Mouse (Mus musculus) liver, embryonic 11.5 days (tissue): Measurements from ENCODE around the gene Arxes2. TPM values are rescaled to one million over a fixed set of nuclear protein-coding genes. Genes with fewer than 3 reads are reported as not detected.
A peak's percentile ranks its signal among the peaks of the same experiment; 100 is the strongest.
"Not testable (repeated sequence)": the region's sequence is repeated elsewhere in the genome, so short reads cannot be mapped to it uniquely, and the experiment has no call there.

Experiments used
- ATAC-seq: fragments of 200-750 bp; cut with Nextera tagmentation; replicated peaks from 2 replicates; pipeline ENCODE4 v1.8.0; 2017; ENCODE audit warnings: moderate number of reproducible peaks, mild to moderate bottlenecking, moderate TSS enrichment, moderate library complexity; ENCODE audit not compliant: low FRiP score
- DNase-seq: peaks from one replicate; pipeline ENCODE4 v3.0.0-alpha.2; 2017; ENCODE audit warnings: low spot score
- H3K27ac ChIP-seq: fragments of 300-500 bp; sonication (generic); 2 replicates; pipeline ENCODE4 v1.5.1; 2014; ENCODE audit warnings: mild to moderate bottlenecking, low read depth, low read length, control low read depth
- H3K27me3 ChIP-seq: fragments of 300-500 bp; sonication (generic); replicated peaks from 2 replicates; pipeline ENCODE4 v1.6.1; 2014; ENCODE audit warnings: low read length, mixed read lengths; ENCODE audit not compliant: control insufficient read depth, insufficient read depth
- H3K36me3 ChIP-seq: fragments of 300-500 bp; sonication (generic); 2 replicates; pipeline ENCODE4 v1.6.1; 2014; ENCODE audit warnings: mild to moderate bottlenecking, low read length, moderate library complexity, mixed read lengths; ENCODE audit not compliant: control insufficient read depth, insufficient read depth
- H3K4me1 ChIP-seq: fragments of 300-500 bp; sonication (generic); replicated peaks from 2 replicates; pipeline ENCODE4 v1.6.1; 2014; ENCODE audit warnings: low read length, mixed read lengths; ENCODE audit not compliant: control insufficient read depth, insufficient read depth
- H3K4me2 ChIP-seq: fragments of 300-500 bp; sonication (generic); 2 replicates; pipeline ENCODE4 v1.6.1; 2014; ENCODE audit warnings: mild to moderate bottlenecking, control low read depth, moderate library complexity
- H3K4me3 ChIP-seq: fragments of 300-500 bp; sonication (generic); 2 replicates; pipeline ENCODE4 v1.5.1; 2014; ENCODE audit warnings: low read depth, low read length, control low read depth
- H3K9ac ChIP-seq: fragments of 300-500 bp; sonication (generic); 2 replicates; pipeline ENCODE4 v1.6.1; 2014; ENCODE audit warnings: low read depth, low read length, control low read depth
- H3K9me3 ChIP-seq: fragments of 300-500 bp; sonication (generic); 2 replicates; pipeline ENCODE4 v1.6.1; 2016; ENCODE audit warnings: low read length, inconsistent platforms, mixed read lengths; ENCODE audit not compliant: control insufficient read depth
- WGBS: fragments of 180-500 bp; shearing (Covaris S2); extraction: QIAGEN DNeasy Blood & Tissue Kit; methylation state at CpG from one replicate; pipeline ENCODE4 v1.1.7; 2014; 5-methylcytosine and 5-hydroxymethylcytosine counted together
- polyA plus RNA-seq: library from polyadenylated mRNA; unstranded; fragments of >200 nt; fragmentation: Nextera tagmentation; extraction: Ambion mirVana; gene quantifications from 2 replicates; pipeline ENCODE4 v1.2.1, GENCODE M21; 2014

The Arxes2 gene
- polyA plus RNA-seq, 1 experiment from 2014 or later, result 51.6 TPM

DNA sequence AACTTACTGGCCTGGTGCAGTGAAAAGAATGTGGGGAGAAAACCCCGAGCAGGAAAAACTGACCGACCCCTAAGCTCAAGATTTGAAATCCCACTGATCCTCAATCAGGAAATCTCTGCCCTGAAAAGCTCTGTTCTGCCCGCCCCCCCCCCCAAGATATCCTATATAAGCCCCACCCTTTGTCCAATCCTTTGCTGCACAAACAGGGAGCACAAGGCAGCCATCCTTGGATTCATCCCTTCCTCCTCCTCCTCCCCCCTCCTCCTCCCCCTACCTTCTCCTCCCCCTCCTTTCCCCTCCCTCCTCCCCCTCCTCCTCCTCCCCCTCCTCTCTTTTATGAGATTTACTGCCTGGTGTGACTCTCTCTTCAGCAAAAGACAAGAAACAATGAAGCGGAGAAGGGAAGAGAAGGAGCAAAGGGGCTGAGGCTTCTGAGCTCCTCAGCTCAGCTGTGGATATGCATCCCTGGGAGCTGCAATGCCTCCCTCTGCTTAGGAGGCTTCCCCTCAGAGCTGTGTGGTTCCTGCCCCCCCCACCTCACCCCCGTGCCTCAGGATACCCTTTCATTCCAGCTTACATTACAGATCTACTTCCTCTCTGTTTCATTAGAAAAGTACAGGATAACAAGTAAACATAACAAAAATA lies 13.7 kb downstream of the Arxes2 start:
- Histone ChIP-seq H3K4me3 (no peak overlapping the region), H3K36me3 (no peaks in the 10 kb centered on the region), H3K27ac (no peak overlapping the region), H3K4me2 (no peak overlapping the region), H3K4me1 (no peaks in the 10 kb centered on the region), H3K27me3 (no peaks in the 10 kb centered on the region; the same call in 1 of the 2 replicates), H3K9ac (no peak overlapping the region), H3K9me3 (no peaks in the 10 kb centered on the region)
- WGBS, result 51% methylated on average over 3 of the region's 5 CpGs
- DNase-seq (no peak), ATAC-seq (no peak)

DNA sequence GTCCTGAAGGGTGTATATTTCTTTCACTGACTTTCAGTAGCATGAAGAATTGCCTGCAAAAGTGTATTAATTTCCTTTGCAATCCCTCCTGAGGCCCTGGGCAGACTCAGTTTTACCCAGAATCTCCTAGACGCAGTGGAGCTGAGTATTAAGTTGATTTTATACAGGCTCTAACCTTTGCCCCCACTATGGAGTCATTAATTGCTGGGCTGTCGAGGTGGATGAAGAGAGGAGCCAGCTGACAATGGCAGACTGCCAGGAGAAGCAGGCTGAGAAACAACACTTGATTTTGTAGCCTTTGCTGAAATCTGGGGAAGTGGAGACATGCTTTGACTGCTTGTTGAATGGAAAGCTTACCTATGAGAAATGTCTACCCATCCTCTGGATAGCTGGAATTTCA lies 20.8 kb downstream of the Arxes2 start:
- Histone ChIP-seq H3K36me3 (no peaks in the 10 kb centered on the region), H3K4me2 (no peak overlapping the region), H3K4me1 (no peaks in the 10 kb centered on the region), H3K27me3 (no peaks in the 10 kb centered on the region), H3K27ac (no peak overlapping the region), H3K9ac (no peak overlapping the region), H3K4me3 (no peak overlapping the region), H3K9me3 (no peaks in the 10 kb centered on the region)
- no peak for DNase-seq
- WGBS, result 30% methylated on average over 2 of the region's 2 CpGs
- no peak for ATAC-seq

DNA sequence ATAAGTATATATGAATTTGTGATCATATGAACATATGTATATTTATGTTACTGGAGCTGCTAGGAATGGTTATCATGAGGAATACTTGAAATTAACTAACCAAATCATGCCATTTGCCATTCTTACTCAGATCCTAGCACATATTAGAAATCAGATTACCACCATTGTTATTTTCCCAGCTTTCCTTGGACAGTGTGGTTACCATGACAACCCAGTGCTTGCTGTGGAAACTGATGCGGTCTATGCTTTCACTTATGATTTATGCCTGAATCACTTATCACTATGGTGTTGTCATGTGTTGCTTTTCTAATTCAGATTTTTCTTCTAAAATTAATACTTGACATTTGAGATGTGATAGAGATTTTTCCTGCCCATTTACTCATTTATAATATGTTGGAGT lies 36.7 kb downstream of the Arxes2 start:
- Histone ChIP-seq H3K9ac (no peak overlapping the region), H3K27ac (no peak overlapping the region), H3K4me3 (no peak overlapping the region), H3K36me3 (no peaks in the 10 kb centered on the region), H3K27me3 (peaks cover 5% of the 10 kb centered on the region; the same call in 1 of the 2 replicates), H3K4me2 (no peak overlapping the region), H3K4me1 (no peaks in the 10 kb centered on the region), H3K9me3 (no peaks in the 10 kb centered on the region)
- DNase-seq (no peak), ATAC-seq (no peak)
- 89% methylated on average over 1 of the region's 1 CpGs for WGBS

DNA sequence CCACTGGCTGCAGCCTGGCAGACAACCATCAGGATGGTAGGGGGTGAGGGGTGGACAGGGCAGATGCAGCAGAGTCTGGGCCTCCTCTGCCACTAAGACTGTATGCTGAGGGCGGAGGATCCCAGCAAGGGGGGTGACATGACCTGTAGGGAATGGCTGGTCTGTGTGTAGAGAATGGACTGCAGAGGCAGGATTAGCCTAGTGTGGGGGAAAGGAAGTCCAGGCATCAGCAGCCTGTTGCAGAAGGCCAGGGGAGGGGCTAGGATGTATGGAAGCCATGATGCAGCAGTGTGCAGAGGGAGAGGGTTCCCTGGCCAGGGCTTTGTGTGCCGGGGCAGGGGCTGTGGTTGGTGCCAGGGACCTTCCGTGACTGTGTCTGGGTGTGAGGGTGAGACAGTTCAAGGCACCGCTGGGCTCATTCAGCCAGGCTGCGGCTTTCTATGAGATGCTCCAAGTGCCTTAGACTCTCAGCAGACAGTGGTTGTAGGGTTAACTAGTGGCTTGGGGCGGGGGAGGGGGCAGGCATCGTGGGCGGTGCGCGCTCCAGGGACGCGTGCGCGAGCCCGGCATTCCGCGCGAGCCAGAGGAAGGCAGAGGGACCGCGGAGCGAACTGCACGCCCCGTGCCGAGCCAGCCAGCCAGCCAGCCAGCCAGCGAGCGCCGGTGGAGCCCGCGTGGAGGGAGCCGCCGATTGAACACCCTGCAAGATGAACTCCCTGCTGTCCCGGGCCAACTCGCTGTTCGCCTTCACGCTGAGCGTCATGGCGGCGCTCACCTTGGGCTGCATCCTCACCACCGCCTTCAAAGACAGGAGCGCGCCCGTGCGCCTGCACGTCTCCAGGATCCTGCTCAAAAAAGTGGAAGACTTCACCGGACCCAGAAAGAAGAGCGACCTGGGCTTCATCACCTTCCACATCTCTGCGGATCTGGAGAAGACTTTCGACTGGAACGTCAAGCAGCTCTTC lies 39.5 kb downstream of the Arxes2 start, which contains the start of gene Arxes1:
Arxes1 (plus strand) TSS at position 569 of the 965 bp plus-strand sequence.
- ATAC-seq, result peak; percentile 89
- H3K9ac ChIP-seq, H3K9me3 ChIP-seq, DNase-seq, H3K4me1 ChIP-seq, H3K27ac ChIP-seq, H3K36me3 ChIP-seq, H3K27me3 ChIP-seq: not testable (repeated sequence)
- peak within 1 kb of the TSS; percentile 42 for H3K4me2 ChIP-seq
- 21% methylated on average over 12 of the region's 49 CpGs for WGBS
- peak within 1 kb of the TSS; percentile 10; the same call in 1 of the 2 replicates for H3K4me3 ChIP-seq

DNA sequence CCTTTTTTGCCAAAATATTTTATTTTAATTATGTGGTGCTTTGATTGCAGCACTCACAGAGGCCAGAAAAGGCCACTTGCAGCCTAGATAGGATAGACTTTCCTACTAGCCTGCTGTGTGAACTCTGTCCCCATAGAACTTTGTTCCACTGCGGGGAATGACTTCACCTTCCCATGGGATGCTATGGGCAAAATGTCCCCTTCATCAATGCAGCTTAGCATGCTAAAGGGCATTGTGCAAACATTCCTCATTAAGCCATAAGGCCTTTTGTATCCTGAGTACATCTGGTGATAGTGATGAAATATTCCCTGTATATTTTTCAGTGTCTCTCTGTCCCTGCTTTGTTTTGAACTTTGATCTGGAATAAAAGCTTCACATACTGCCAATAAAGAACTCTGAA lies 50.1 kb downstream of the Arxes2 start:
- WGBS, result 91% methylated on average over 1 of the region's 1 CpGs
- Histone ChIP-seq H3K9ac (no peak overlapping the region), H3K4me2 (no peak overlapping the region), H3K27ac (no peak overlapping the region), H3K4me3 (no peak overlapping the region), H3K4me1 (no peaks in the 10 kb centered on the region), H3K9me3 (no peaks in the 10 kb centered on the region), H3K36me3 (no peaks in the 10 kb centered on the region), H3K27me3 (no peaks in the 10 kb centered on the region)
- ATAC-seq (no peak), DNase-seq (no peak)

Other genes with a start within 250 kb of the Arxes2 start
- 35.6 and 36.8 TPM in 2 replicates for gene Bhlhb9, start 196.2 kb upstream of the Arxes2 start, polyA plus RNA-seq
- 6.5 and 8.9 TPM in 2 replicates for gene Gprasp2, start 154.8 kb upstream of the Arxes2 start, polyA plus RNA-seq
- 29.4 and 32.8 TPM in 2 replicates for gene Arxes1, start 39.5 kb downstream of the Arxes2 start, polyA plus RNA-seq
- gene Bex2, start 74.4 kb downstream of the Arxes2 start, polyA plus RNA-seq, result 260 and 268 TPM in 2 replicates
- gene Nxf3, start 91.4 kb downstream of the Arxes2 start, polyA plus RNA-seq, result 0.23 and 0.25 TPM in 2 replicates
- 307 and 310 TPM in 2 replicates for gene Bex4, start 145.2 kb downstream of the Arxes2 start, polyA plus RNA-seq
- gene Tceal8, start 178.5 kb downstream of the Arxes2 start, polyA plus RNA-seq, result 236 and 244 TPM in 2 replicates
- 1.2 and 1.6 TPM in 2 replicates for gene Tceal5, start 210.1 kb downstream of the Arxes2 start, polyA plus RNA-seq
- 0.69 and 0.77 TPM in 2 replicates for gene Tceal7, start 221.0 kb downstream of the Arxes2 start, polyA plus RNA-seq
- 195 and 210 TPM in 2 replicates for gene Bex1, start 221.7 kb downstream of the Arxes2 start, polyA plus RNA-seq